Mouse (Mus musculus) limb, embryonic 14.5 days (tissue): ENCODE results near the gene Hsd17b11. TPM values are rescaled to one million over a fixed set of nuclear protein-coding genes. Genes with fewer than 3 reads are reported as not detected.

Experiments used
- ATAC-seq: fragments of 200-750 bp; cut with Nextera tagmentation; 2 replicates; pipeline ENCODE4 v1.8.0; 2017; ENCODE audit warnings: low read depth, moderate number of reproducible peaks, moderate TSS enrichment; ENCODE audit not compliant: low FRiP score
- DNase-seq: peaks from one replicate; pipeline ENCODE4 v3.0.0-alpha.2; 2015; ENCODE audit warnings: low spot score
- H3K27ac ChIP-seq: fragments of 300-500 bp; sonication (generic); replicated peaks from 2 replicates; pipeline ENCODE4 v1.5.1; 2014; ENCODE audit warnings: low read depth, mild to moderate bottlenecking, low read length, moderate library complexity, mixed read lengths
- H3K27me3 ChIP-seq: fragments of 300-500 bp; sonication (generic); 2 replicates; pipeline ENCODE4 v1.6.1; 2014; ENCODE audit warnings: low read length, mixed read lengths; ENCODE audit not compliant: control insufficient read depth, insufficient read depth
- H3K36me3 ChIP-seq: fragments of 300-500 bp; sonication (generic); 2 replicates; pipeline ENCODE4 v1.6.1; 2014; ENCODE audit warnings: mild to moderate bottlenecking, low read length, moderate library complexity, mixed read lengths; ENCODE audit not compliant: control insufficient read depth, insufficient read depth
- H3K4me1 ChIP-seq: fragments of 300-500 bp; sonication (generic); 2 replicates; pipeline ENCODE4 v1.6.1; 2014; ENCODE audit warnings: antibody characterized with exemption, low read length, mixed read lengths; ENCODE audit not compliant: control insufficient read depth, insufficient read depth
- H3K4me2 ChIP-seq: fragments of 300-500 bp; sonication (generic); replicated peaks from 2 replicates; pipeline ENCODE4 v1.6.1; 2014; ENCODE audit warnings: low read depth, mild to moderate bottlenecking, low read length, moderate library complexity; ENCODE audit not compliant: severe bottlenecking
- H3K4me3 ChIP-seq: fragments of 300-500 bp; sonication (generic); replicated peaks from 2 replicates; pipeline ENCODE4 v1.5.1; 2014; ENCODE audit warnings: low read length
- H3K9ac ChIP-seq: fragments of 300-500 bp; sonication (generic); 2 replicates; pipeline ENCODE4 v1.6.1; 2014; ENCODE audit warnings: mild to moderate bottlenecking, low read depth, low read length, moderate library complexity; ENCODE audit not compliant: severe bottlenecking
- H3K9me3 ChIP-seq: fragments of 300-500 bp; sonication (generic); 2 replicates; pipeline ENCODE4 v1.6.1; 2016; ENCODE audit warnings: low read length; ENCODE audit not compliant: control insufficient read depth
- POLR2A ChIP-seq: fragments of 200-500 bp; IDR thresholded peaks from 2 replicates; pipeline ENCODE4 v1.8.0; 2012; ENCODE audit warnings: inconsistent platforms, mild to moderate bottlenecking, moderate library complexity, borderline replicate concordance; ENCODE audit not compliant: insufficient read depth, insufficient read length; ENCODE audit errors: extremely low read depth
- WGBS: fragments of 180-500 bp; shearing (Covaris S2); extraction: QIAGEN DNeasy Blood & Tissue Kit; methylation state at CpG from one replicate; pipeline ENCODE4 v1.1.7; 2014; 5-methylcytosine and 5-hydroxymethylcytosine counted together
- polyA plus RNA-seq, 2 experiments: library from polyadenylated mRNA; depleted of rRNA in 1 of 2; stranded (reverse) in 1 of 2; unstranded in 1 of 2; fragments of >200 nt; fragmentation: Nextera tagmentation in 1 of 2; extraction: Ambion mirVana in 1 of 2; gene quantifications; 2 replicates each; pipeline versions ENCODE4 v1.2.1 to v1.2.3; 2012 to 2014

Gene Hsd17b11
- polyA plus RNA-seq, 2 experiments, result 3.5 to 16.2 TPM

DNA sequence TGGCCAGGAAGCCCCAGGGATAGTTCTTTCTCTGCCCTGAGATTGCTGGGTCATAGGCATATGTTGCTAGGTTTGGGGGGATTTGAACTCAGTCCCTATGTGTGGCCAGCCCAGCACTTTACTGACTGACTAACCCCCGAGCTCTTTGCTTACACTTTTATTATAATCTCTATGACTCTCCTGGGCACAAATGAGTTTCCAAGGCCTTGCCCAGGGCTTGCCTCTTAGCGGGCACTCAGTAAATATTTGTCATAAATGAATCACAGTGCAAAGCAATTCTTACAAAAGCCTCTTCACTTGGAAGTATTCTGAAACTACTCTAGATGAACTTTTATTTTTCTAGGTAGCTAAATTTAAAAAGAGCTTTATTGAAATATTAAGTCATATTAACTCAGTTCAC is 17.8 kb downstream of the Hsd17b11 start:
- H3K4me1 ChIP-seq, result no peaks in the 10 kb centered on the region
- DNase-seq (no peak), ATAC-seq (no peak)
- no peak overlapping the region for H3K9ac ChIP-seq
- 0 out of 2 replicates have a peak, but pooled peaks cover 4% of the 10 kb centered on the region for H3K36me3 ChIP-seq
- WGBS, result 90% methylated on average over 2 of the region's 2 CpGs
- no peaks in the 10 kb centered on the region for H3K9me3 ChIP-seq
- no peak overlapping the region for H3K4me2 ChIP-seq
- H3K4me3 ChIP-seq, result no peak overlapping the region
- no peak for TF ChIP-seq POLR2A
- H3K27me3 ChIP-seq, result no peaks in the 10 kb centered on the region
- H3K27ac ChIP-seq, result no peak overlapping the region

DNA sequence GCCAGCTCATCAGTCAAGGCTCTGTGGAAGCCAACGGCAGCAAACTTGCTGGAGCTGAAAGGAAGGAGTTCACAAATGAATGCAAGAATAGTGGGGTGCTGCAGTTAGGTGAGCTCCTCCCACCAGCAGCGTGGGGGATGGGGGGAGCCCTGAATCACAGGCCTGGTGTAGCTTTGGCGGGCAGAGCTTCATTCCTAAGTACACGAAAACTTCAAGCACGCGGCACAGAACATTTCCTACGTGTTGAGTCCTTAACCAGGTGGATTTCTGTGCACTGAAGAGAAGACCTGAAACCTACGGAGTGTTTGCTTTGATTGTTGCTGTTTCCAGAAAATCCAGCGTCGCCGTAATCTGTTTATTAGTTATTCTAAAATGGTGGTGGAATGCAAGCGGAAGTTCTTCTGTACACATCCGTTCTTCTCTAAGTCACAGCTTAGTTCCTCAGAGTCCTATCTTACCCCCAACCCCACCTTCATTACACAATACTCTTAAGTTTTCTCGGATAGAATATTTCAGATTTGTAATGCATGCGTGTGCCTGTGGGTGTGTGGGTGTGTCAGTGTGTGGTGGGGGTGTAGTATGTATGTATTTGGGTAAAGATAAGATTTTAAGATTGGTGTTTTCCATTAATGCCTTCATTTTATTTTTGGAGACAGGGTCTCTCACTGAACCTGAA is 18.3 kb downstream of the Hsd17b11 start:
- H3K27me3 ChIP-seq, result no peaks in the 10 kb centered on the region
- no peak overlapping the region for H3K4me3 ChIP-seq
- H3K27ac ChIP-seq, result no peak overlapping the region
- H3K4me2 ChIP-seq, result 0 out of 2 replicates have a peak overlapping the region, but pooled peaks have one; percentile 15
- TF ChIP-seq POLR2A, result no peak
- WGBS, result 44% methylated on average over 15 of the region's 15 CpGs
- peak overlapping the region; percentile 25; the same call in 1 of the 2 replicates for H3K9ac ChIP-seq
- 0 out of 2 replicates have a peak, but pooled peaks cover 4% of the 10 kb centered on the region for H3K36me3 ChIP-seq
- ATAC-seq, result no peak
- DNase-seq, result no peak
- H3K4me1 ChIP-seq, result no peaks in the 10 kb centered on the region
- H3K9me3 ChIP-seq, result no peaks in the 10 kb centered on the region

DNA sequence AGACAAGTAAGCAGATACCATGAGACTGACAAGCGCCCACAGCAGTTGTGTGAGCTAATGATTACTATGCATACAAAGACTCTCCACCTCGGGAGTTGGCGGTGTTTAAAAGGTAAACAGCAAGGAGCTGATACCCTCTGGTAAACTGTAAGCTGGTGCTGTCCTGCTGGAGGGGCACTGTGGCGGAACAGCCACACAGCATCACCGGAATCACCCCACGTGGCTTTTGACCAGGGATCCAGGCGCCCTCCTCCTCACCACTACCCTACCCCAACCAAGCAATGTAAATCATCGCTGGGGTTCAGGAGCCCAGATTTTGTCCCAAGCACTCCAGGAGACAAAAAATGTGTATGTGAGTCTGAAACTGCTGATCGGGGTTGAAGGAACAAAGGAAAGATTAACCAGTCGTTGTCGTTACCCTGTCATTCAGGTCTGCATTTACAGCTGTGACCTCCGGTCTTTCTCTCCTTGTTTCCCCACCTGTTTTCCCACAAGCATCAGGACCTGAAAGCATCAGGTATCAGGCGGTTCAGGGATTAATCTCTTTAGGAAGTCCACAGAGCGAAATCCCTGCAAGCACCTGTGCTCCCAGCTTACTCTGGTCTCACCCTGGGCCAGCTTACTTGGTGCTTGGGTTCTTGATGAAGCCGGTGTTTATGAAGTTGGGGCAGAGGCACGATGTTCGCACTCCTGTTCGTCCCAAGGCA is 19.0 kb downstream of the Hsd17b11 start:
- Histone ChIP-seq H3K27ac (no peak overlapping the region), H3K4me3 (no peak overlapping the region), H3K36me3 (0 out of 2 replicates have a peak, but pooled peaks cover under 1% of the 10 kb centered on the region), H3K4me2 (0 out of 2 replicates have a peak overlapping the region, but pooled peaks have one; percentile 15), H3K9ac (peak overlapping the region; percentile 25; the same call in 1 of the 2 replicates), H3K27me3 (no peaks in the 10 kb centered on the region), H3K9me3 (no peaks in the 10 kb centered on the region), H3K4me1 (no peaks in the 10 kb centered on the region)
- no peak for TF ChIP-seq POLR2A
- ATAC-seq (no peak), DNase-seq (no peak)
- 32% methylated on average over 18 of the region's 18 CpGs for WGBS

DNA sequence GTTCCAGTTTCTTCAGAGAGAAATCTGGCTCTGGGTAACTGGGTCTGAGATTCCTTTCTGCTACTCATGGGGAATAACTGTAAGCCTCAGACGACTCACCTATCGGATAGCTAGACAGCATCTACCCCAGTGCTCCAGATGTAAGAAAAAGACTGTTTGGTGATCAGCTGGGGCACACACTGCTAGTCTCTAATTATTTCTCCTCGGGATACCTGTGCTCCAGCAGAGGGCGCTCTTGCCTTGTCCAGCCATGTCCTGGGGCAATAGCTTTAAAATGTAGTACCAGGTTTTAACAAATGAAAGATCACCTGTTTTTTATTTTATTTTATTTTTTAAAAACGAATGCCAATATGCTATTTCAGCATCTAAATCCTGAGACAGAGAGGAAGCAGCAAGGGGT is 22.0 kb downstream of the Hsd17b11 start:
- no peak for ATAC-seq
- no peak for TF ChIP-seq POLR2A
- no peak overlapping the region for H3K4me2 ChIP-seq
- H3K4me3 ChIP-seq, result no peak overlapping the region
- H3K27me3 ChIP-seq, result no peaks in the 10 kb centered on the region
- peak; percentile 51 for DNase-seq
- no peaks in the 10 kb centered on the region for H3K4me1 ChIP-seq
- H3K36me3 ChIP-seq, result no peaks in the 10 kb centered on the region
- H3K27ac ChIP-seq, result no peak overlapping the region
- no peak overlapping the region for H3K9ac ChIP-seq
- WGBS, result 4% methylated on average over 5 of the region's 5 CpGs
- H3K9me3 ChIP-seq, result no peaks in the 10 kb centered on the region

DNA sequence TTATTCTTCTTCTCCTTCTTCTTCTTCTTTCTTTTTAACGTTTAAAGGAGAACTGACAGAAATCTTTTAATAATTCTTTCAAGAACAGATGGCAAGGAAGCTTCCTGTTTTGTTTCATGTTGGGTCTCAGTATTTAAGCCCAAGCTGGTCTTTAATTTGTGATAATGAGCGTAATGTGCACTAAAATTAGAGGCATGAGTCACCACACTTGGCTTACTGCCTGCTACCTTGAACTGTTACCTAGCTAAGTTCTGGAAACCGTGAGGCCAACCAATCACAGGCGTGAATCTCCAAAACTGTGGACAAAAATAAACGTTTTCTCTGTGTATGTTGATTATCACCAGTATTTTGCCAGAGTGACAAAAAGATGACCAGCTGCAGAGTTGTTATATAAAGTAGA is 23.0 kb downstream of the Hsd17b11 start:
- no peak overlapping the region for H3K9ac ChIP-seq
- no peaks in the 10 kb centered on the region for H3K27me3 ChIP-seq
- no peak for TF ChIP-seq POLR2A
- H3K4me3 ChIP-seq, result no peak overlapping the region
- H3K9me3 ChIP-seq, result no peaks in the 10 kb centered on the region
- no peaks in the 10 kb centered on the region for H3K36me3 ChIP-seq
- no peak overlapping the region for H3K27ac ChIP-seq
- H3K4me1 ChIP-seq, result no peaks in the 10 kb centered on the region
- WGBS, result 68% methylated on average over 5 of the region's 5 CpGs
- no peak for DNase-seq
- H3K4me2 ChIP-seq, result no peak overlapping the region
- ATAC-seq, result no peak
